Mouse (Mus musculus) heart, embryonic 11.5 days (tissue): Measurements from ENCODE around the gene Atox1. TPM values are rescaled to one million over a fixed set of nuclear protein-coding genes. Genes with fewer than 3 reads are reported as not detected.

Experiments used
- ATAC-seq: fragments of 200-750 bp; cut with Nextera tagmentation; replicated peaks from 2 replicates; pipeline ENCODE4 v1.8.0; 2017; ENCODE audit warnings: moderate library complexity; ENCODE audit not compliant: insufficient number of reproducible peaks, low FRiP score, low TSS enrichment
- H3K27ac ChIP-seq: fragments of 300-500 bp; sonication (generic); 2 replicates; pipeline ENCODE4 v1.5.1; 2014; ENCODE audit warnings: mild to moderate bottlenecking, low read depth, low read length
- H3K27me3 ChIP-seq: fragments of 300-500 bp; sonication (generic); 2 replicates; pipeline ENCODE4 v1.6.1; 2014; ENCODE audit warnings: mild to moderate bottlenecking, low read length, mixed read lengths; ENCODE audit not compliant: control insufficient read depth, insufficient read depth
- H3K36me3 ChIP-seq: fragments of 300-500 bp; sonication (generic); 2 replicates; pipeline ENCODE4 v1.6.1; 2014; ENCODE audit warnings: mild to moderate bottlenecking, low read length, moderate library complexity, mixed read lengths; ENCODE audit not compliant: control insufficient read depth, insufficient read depth
- H3K4me1 ChIP-seq: fragments of 300-500 bp; sonication (generic); 2 replicates; pipeline ENCODE4 v1.6.1; 2014; ENCODE audit warnings: low read length; ENCODE audit not compliant: control insufficient read depth, insufficient read depth
- H3K4me2 ChIP-seq: fragments of 300-500 bp; sonication (generic); 2 replicates; pipeline ENCODE4 v1.6.1; 2014; ENCODE audit warnings: mild to moderate bottlenecking, moderate library complexity
- H3K4me3 ChIP-seq: fragments of 300-500 bp; sonication (generic); 2 replicates; pipeline ENCODE4 v1.5.1; 2014; ENCODE audit warnings: low read depth, low read length
- H3K9ac ChIP-seq: fragments of 300-500 bp; sonication (generic); 2 replicates; pipeline ENCODE4 v1.6.1; 2014; ENCODE audit warnings: mild to moderate bottlenecking, low read depth, low read length, moderate library complexity
- H3K9me3 ChIP-seq: fragments of 300-500 bp; sonication (generic); replicated peaks from 2 replicates; pipeline ENCODE4 v1.6.1; 2016; ENCODE audit warnings: low read length; ENCODE audit not compliant: control insufficient read depth
- WGBS: fragments of 180-500 bp; shearing (Covaris S2); extraction: QIAGEN DNeasy Blood & Tissue Kit; methylation state at CpG from one replicate; pipeline ENCODE4 v1.1.7; 2014; ENCODE audit not compliant: insufficient replicate concordance; 5-methylcytosine and 5-hydroxymethylcytosine counted together
- polyA plus RNA-seq: library from polyadenylated mRNA; unstranded; fragments of >200 nt; fragmentation: Nextera tagmentation; extraction: Ambion mirVana; gene quantifications from 2 replicates; pipeline ENCODE4 v1.2.1, GENCODE M21; 2014

Atox1 gene
- polyA plus RNA-seq, 1 experiment from 2014 or later, result 292 TPM

GRCm38 (mm10) chr11:55424746-55425360 lies 36.2 kb downstream of the Atox1 start:
- Histone ChIP-seq H3K4me2 (no peak overlapping the region), H3K27ac (peak overlapping the region; percentile 85), H3K9me3 (no peaks in the 10 kb centered on the region), H3K9ac (no peak overlapping the region), H3K4me3 (no peak overlapping the region), H3K27me3 (no peaks in the 10 kb centered on the region), H3K4me1 (peaks cover 42% of the 10 kb centered on the region), H3K36me3 (no peaks in the 10 kb centered on the region)
- ATAC-seq, result no peak
- 76% methylated on average over 8 of the region's 8 CpGs for WGBS

- Histone ChIP-seq H3K4me1 (peaks cover 40% of the 10 kb centered on the region), H3K4me3 (no peak overlapping the region), H3K27me3 (no peaks in the 10 kb centered on the region), H3K27ac (peak overlapping the region; percentile 85), H3K9me3 (no peaks in the 10 kb centered on the region), H3K9ac (peak overlapping the region; percentile 43; the same call in 1 of the 2 replicates), H3K4me2 (peak overlapping the region; percentile 6; the same call in 1 of the 2 replicates), H3K36me3 (no peaks in the 10 kb centered on the region)
- WGBS, result 19% methylated on average over 4 of the region's 4 CpGs
- ATAC-seq, result no peak
Observed at GRCm38 (mm10) chr11:55423756-55424155, 37.3 kb downstream of the Atox1 start.

GRCm38 (mm10) chr11:55422978-55423377 lies 38.1 kb downstream of the Atox1 start, which contains the start of gene Sparc:
Sparc (minus strand) TSS chr11:55423183.
- WGBS, result 81% methylated on average over 1 of the region's 1 CpGs
- H3K9ac ChIP-seq, result peak within 1 kb of the TSS; percentile 43; the same call in 1 of the 2 replicates

GRCm38 (mm10) chr11:55419678-55420307 lies 41.2 kb downstream of the Atox1 start:
- Histone ChIP-seq H3K36me3 (no peaks in the 10 kb centered on the region), H3K4me2 (peak overlapping the region; percentile 84), H3K4me3 (peak overlapping the region; percentile 63), H3K4me1 (peaks cover 46% of the 10 kb centered on the region), H3K27me3 (no peaks in the 10 kb centered on the region), H3K9me3 (no peaks in the 10 kb centered on the region), H3K27ac (peak overlapping the region; percentile 92), H3K9ac (peak overlapping the region; percentile 82)
- peak; percentile 78 for ATAC-seq
- WGBS, result 3% methylated on average over 7 of the region's 9 CpGs

More at GRCm38 (mm10) chr11:55422978-55423377, 38.1 kb downstream of the Atox1 start, which contains the start of gene Sparc:
- H3K4me2 ChIP-seq, result peak within 1 kb of the TSS; percentile 6; the same call in 1 of the 2 replicates
- H3K9me3 ChIP-seq, result no peaks in the 10 kb centered on the region
- H3K4me3 ChIP-seq, result no peak within 1 kb of the TSS
- H3K36me3 ChIP-seq, result no peaks in the 10 kb centered on the region
- peaks cover 32% of the 10 kb centered on the region for H3K4me1 ChIP-seq
- no peak for ATAC-seq
- peak within 1 kb of the TSS; percentile 85 for H3K27ac ChIP-seq
- H3K27me3 ChIP-seq, result no peaks in the 10 kb centered on the region

- H3K27me3 ChIP-seq, result no peaks in the 10 kb centered on the region
- peak overlapping the region; percentile 82 for H3K9ac ChIP-seq
- H3K36me3 ChIP-seq, result no peaks in the 10 kb centered on the region
- H3K4me3 ChIP-seq, result peak overlapping the region; percentile 63
- peak overlapping the region; percentile 84 for H3K4me2 ChIP-seq
- H3K4me1 ChIP-seq, result peaks cover 46% of the 10 kb centered on the region
- WGBS, result 2% methylated on average over 4 of the region's 4 CpGs
- peak overlapping the region; percentile 92 for H3K27ac ChIP-seq
- H3K9me3 ChIP-seq, result no peaks in the 10 kb centered on the region
- ATAC-seq, result no peak
Observed at GRCm38 (mm10) chr11:55419296-55419677, 41.8 kb downstream of the Atox1 start.

GRCm38 (mm10) chr11:55418704-55419061 lies 42.4 kb downstream of the Atox1 start:
- H3K36me3 ChIP-seq, result no peaks in the 10 kb centered on the region
- WGBS, result 13% methylated on average over 3 of the region's 3 CpGs
- H3K27me3 ChIP-seq, result no peaks in the 10 kb centered on the region
- no peaks in the 10 kb centered on the region for H3K9me3 ChIP-seq
- H3K4me3 ChIP-seq, result peak overlapping the region; percentile 63
- peak overlapping the region; percentile 92 for H3K27ac ChIP-seq
- H3K4me1 ChIP-seq, result peaks cover 44% of the 10 kb centered on the region
- ATAC-seq, result no peak
- H3K4me2 ChIP-seq, result peak overlapping the region; percentile 84
- peak overlapping the region; percentile 82 for H3K9ac ChIP-seq

GRCm38 (mm10) chr11:55417898-55418703 lies 42.9 kb downstream of the Atox1 start:
- H3K27ac ChIP-seq, result peak overlapping the region; percentile 92
- peaks cover 42% of the 10 kb centered on the region for H3K4me1 ChIP-seq
- H3K4me2 ChIP-seq, result peak overlapping the region; percentile 84
- no peaks in the 10 kb centered on the region for H3K9me3 ChIP-seq
- 2% methylated on average over 23 of the region's 24 CpGs for WGBS
- H3K4me3 ChIP-seq, result peak overlapping the region; percentile 63
- peak; percentile 67 for ATAC-seq
- peak overlapping the region; percentile 82 for H3K9ac ChIP-seq
- H3K27me3 ChIP-seq, result no peaks in the 10 kb centered on the region
- 0 out of 2 replicates have a peak, but pooled peaks cover 4% of the 10 kb centered on the region for H3K36me3 ChIP-seq

GRCm38 (mm10) chr11:55416609-55417265 lies 44.3 kb downstream of the Atox1 start:
- H3K27me3 ChIP-seq, result no peaks in the 10 kb centered on the region
- no peak for ATAC-seq
- H3K27ac ChIP-seq, result 0 out of 2 replicates have a peak overlapping the region, but pooled peaks have one; percentile 35
- peak overlapping the region; percentile 84 for H3K4me2 ChIP-seq
- H3K4me1 ChIP-seq, result peaks cover 50% of the 10 kb centered on the region
- peak overlapping the region; percentile 82; the same call in 1 of the 2 replicates for H3K9ac ChIP-seq
- peaks cover 4% of the 10 kb centered on the region; the same call in 1 of the 2 replicates for H3K36me3 ChIP-seq
- peak overlapping the region; percentile 63; the same call in 1 of the 2 replicates for H3K4me3 ChIP-seq
- H3K9me3 ChIP-seq, result no peaks in the 10 kb centered on the region
- 46% methylated on average over 6 of the region's 6 CpGs for WGBS
